Mouse (Mus musculus): ENCODE data around the gene Shq1. TPM values are rescaled to one million over a fixed set of nuclear protein-coding genes. Genes with fewer than 3 reads are reported as not detected.

The Shq1 gene
- total RNA-seq, 2 experiments from 2014 or later, result 4.5 to 6.1 TPM

DNA sequence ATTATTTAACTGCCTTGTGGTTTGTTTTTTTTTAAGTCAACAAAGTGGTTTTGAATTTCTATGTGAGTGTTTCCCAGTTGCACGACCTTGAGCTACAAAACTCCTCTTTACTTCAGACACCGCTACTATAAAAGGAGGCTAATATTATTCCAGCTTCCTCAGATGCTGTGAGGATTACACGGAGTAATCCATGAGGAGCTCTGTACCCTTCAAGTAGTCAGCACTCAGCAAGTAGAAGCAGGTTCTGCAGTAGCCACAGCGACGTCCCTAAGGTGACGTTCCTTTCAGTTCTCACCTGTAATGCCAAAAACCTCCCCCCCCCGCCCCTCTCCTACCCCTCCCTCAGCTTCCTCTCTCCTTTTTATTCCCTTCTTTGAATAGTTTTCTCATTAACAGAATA, 444 bp upstream of the Shq1 start:
- intact Hi-C loops (cut with DNase I), result loop anchor here (10.0 kb wide), 1 partner anchor 593 kb away; no protein-coding TSS in a partner anchor
- no peak for DNase-seq (ENCODE audit: low spot score in 2 of 2)

GRCm38 (mm10) chr6:100670370-100670841, 551 bp downstream of the Shq1 start:
- intact Hi-C loops (cut with DNase I), result loop anchor here (10.0 kb wide), 1 partner anchor 594 kb away; no protein-coding TSS in a partner anchor

GRCm38 (mm10) chr6:100668858-100669257, 2.1 kb downstream of the Shq1 start:
- intact Hi-C loops (cut with DNase I), result no loop called here

More at GRCm38 (mm10) chr6:100670370-100670841, 551 bp downstream of the Shq1 start:
- DNase-seq (ENCODE audit: low spot score in 2 of 2), result peak in 1 of 2 experiments; percentile 46

DNA sequence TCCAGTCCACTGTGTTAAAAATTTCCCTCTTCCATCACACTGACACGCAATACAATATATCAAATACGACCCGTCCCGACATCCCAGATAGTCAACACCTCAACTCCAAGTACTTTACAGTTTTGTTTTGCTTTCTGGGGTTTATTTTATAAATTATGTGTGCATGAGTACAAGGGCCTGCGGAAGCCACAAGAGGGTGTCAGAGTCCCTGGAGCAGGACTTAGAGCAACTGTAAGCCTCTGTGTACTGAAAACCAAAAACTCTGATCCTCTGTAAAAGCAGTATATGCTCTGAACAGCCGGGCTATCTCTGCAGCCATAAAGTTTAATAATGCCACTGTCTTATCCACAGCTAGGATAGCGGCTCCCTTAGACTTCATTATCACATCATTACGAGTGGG, 3.3 kb downstream of the Shq1 start:
- intact Hi-C loops (cut with DNase I), result no loop called here

More at GRCm38 (mm10) chr6:100668858-100669257, 2.1 kb downstream of the Shq1 start:
- DNase-seq (ENCODE audit: low spot score in 2 of 2), result no peak

DNA sequence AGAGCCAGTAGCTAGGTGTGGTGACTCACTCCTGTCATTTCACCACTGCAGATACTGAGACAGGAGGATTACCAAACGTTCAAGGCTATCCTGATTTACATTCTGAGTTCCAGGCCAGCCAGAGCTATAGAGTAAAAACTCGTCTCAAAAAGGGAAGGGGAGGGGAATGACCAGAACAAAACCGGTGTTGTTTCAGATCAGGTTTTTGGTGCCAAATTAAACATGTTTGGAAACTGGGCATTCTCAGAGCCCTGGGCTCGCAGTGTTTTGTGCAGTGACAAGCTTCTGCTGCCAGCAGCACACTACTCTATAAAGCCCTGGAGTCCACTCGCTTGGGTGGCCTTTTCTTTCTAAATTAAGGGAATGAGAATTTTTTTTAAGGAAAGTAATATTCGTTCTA, 8.7 kb downstream of the Shq1 start:
- intact Hi-C loops (cut with DNase I), result no loop called here
- DNase-seq (ENCODE audit: low spot score in 2 of 2), result no peak

More for the DNA sequence above, 3.3 kb downstream of the Shq1 start:
- no peak for DNase-seq (ENCODE audit: low spot score in 2 of 2)

DNA sequence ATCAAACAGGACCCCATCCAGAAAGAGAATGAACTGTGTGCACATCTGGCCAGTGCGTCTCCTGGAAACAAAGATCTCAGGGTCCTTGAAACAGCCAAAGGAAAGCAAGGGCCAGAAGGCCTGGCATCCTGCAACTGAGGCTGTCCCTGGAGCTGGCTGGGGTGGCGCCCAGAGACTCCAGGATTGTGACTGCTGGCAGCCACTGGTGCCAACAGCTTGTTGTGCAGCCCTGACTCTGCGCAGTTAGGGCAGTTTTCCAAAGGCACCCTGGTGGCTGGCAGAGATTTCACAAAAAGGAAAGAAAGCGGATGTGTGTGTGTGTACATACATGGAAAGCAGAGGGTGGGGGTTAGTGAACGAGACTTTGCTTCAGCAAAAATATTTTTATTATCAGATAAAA, 10.6 kb downstream of the Shq1 start:
- intact Hi-C loops (cut with DNase I), result no loop called here
- peak; percentile 32 to 39 for DNase-seq (ENCODE audit: low spot score in 2 of 2)

DNA sequence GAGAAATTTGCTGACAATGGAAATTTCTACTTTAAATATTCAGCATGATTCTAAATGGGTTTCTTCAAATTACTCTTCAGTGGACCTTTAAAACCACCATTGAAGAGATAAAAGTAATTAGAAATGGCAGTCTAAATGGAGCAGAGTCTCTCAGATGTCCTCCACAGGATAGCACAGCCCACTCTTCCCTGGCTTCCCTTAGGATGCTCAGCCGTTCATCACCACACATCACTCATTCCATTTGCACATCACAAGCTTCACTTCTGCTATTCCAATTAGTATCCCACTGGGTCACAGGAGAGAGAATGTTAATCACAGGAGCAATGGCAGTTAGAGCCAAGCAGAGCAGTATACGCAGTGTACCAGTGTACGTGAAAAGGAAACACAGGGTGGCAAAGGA, 18.4 kb downstream of the Shq1 start:
- DNase-seq (ENCODE audit: low spot score in 2 of 2), result no peak
- intact Hi-C loops (cut with DNase I), result no loop called here

GRCm38 (mm10) chr6:100647196-100647595, 23.8 kb downstream of the Shq1 start:
- intact Hi-C loops (cut with DNase I), result loop anchor here (5.0 to 10.0 kb wide), 3 partner anchors 362 to 995 kb away; partner anchors contain the start of gene Rybp
- no peak for DNase-seq (ENCODE audit: low spot score in 2 of 2)

GRCm38 (mm10) chr6:100645469-100646201, 25.3 kb downstream of the Shq1 start:
- DNase-seq (ENCODE audit: low spot score in 2 of 2), result peak; percentile 23 to 44
- intact Hi-C loops (cut with DNase I), result loop anchor here (5.0 to 10.0 kb wide), 3 partner anchors 361 to 993 kb away; partner anchors contain the start of gene Rybp

GRCm38 (mm10) chr6:100644631-100645030, 26.3 kb downstream of the Shq1 start:
- intact Hi-C loops (cut with DNase I), result loop anchor here (5.0 to 10.0 kb wide), 3 partner anchors 360 to 992 kb away; partner anchors contain the start of gene Rybp

DNA sequence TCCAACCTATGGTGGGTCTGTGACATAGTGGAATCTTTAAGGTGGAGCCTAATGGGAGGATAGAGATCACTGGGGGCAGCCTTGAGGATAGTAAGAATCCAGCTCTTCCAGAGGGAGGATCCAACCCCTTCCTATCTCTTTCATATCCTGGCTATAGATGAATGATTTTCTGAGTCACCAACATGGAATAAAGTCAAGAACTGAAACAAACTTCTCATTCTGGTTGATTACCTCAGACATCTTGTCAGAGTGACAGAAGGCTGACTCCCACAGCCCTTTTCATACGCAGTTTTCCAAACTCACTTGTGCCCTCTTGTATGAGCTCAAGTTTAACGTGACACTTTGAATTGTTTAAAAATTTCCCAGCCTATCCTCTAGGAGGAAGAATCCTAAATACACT, 28.2 kb downstream of the Shq1 start:
- DNase-seq (ENCODE audit: low spot score in 2 of 2), result no peak
- intact Hi-C loops (cut with DNase I), result loop anchor here (10.0 kb wide), 1 partner anchor 358 kb away; the partner anchor contains the start of gene Rybp

More at GRCm38 (mm10) chr6:100644631-100645030, 26.3 kb downstream of the Shq1 start:
- no peak for DNase-seq (ENCODE audit: low spot score in 2 of 2)

- intact Hi-C loops (cut with DNase I), result loop anchor here (10.0 kb wide), 1 partner anchor 356 kb away; the partner anchor contains the start of gene Rybp
- no peak for DNase-seq (ENCODE audit: low spot score in 2 of 2)
Observed at GRCm38 (mm10) chr6:100640591-100640990, 30.4 kb downstream of the Shq1 start.

- no peak for DNase-seq (ENCODE audit: low spot score in 2 of 2)
- intact Hi-C loops (cut with DNase I), result no loop called here
Observed at GRCm38 (mm10) chr6:100629086-100629485, 41.9 kb downstream of the Shq1 start.

DNA sequence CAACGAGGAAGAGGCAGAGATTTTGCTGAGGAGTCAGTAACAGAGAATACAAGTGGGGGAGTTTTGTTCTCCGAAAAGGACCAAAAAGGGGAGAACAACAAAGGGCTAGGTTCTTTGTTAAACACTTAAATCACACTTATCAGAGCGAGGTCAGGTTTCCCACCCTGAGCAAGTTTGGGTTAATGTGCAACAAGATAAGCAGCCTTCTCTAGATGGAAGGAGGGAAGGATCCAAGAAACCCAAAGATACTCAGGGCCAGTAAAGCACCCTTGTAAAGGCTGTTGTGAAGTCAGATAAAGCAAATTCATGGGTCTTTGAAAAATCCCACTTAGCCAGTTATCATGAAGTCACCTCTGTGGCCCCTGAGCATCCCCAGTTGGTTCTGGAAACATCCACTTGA, 42.7 kb downstream of the Shq1 start:
- intact Hi-C loops (cut with DNase I), result no loop called here
- no peak for DNase-seq (ENCODE audit: low spot score in 2 of 2)

DNA sequence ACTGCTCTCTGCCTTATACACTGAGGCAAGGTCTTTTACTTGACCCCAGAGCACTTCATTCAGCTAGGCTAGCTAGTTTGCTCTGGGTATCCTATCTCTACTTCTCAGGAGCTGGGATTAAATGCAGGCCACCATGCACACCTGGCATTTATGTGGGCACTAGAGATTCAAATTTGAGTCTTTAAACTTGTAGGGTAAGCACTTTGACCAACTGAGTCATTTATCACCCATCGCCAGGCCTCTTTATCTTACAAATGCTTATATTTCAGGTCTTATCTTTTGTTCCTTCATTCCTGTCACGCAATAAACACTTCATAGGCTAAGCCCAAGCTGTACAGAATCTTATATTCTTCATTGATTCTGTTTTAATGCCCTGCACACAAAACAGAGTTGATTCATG, 47.0 kb downstream of the Shq1 start:
- DNase-seq (ENCODE audit: low spot score in 2 of 2), result no peak

DNA sequence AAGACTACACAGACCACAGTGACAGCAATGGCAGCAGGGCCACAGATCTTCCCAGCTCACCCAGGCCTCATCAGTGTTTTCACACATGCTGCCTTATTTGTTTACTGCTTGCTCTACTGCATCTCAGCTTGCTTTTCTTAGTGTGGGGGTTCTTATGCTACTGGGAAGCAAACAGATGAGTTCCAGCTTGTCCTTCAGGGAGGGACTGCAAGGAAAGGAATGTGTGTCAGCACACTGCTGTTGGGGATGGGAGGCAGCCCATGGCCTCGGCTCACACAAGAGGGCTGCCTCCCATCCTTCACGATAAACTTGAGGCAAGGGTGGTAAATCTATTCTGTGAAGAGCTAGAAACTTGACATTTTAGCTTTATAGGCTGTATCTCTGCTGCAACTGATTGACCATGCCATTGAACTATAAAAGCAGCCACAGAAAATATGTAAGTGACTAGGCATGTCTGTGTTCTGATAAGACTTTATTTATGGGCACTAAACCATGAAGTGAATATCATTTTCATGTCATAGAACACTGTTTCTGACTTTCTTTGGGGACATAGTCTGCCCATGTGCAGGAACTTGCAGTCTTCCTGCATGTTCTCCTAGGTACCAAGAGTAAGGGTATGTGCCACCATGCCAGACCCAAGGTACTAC, 48.0 kb downstream of the Shq1 start:
- no peak for DNase-seq (ENCODE audit: low spot score in 2 of 2)
- intact Hi-C loops (cut with DNase I), result no loop called here

More for the DNA sequence above, 47.0 kb downstream of the Shq1 start:
- intact Hi-C loops (cut with DNase I), result no loop called here

DNA sequence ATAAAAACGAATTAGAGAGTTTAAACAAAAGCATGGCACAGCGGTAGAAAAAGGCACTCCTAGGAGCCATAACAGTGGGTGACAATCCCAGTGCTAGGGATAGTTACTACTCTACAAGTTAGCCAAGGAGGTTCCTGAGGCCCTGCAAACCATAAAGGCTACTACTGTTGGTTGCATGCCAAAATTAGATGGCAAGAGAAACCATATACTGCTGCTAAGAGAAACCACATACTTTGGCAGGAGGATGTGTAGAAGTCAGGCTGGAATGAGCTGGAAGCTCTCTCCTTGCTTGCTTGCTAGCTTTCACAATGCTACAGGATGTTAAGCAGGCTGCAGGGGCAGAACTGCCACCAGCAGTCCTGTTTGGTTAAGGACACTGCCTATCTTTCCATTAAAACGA, 50.5 kb downstream of the Shq1 start:
- intact Hi-C loops (cut with DNase I), result no loop called here
- DNase-seq (ENCODE audit: low spot score in 2 of 2), result no peak

DNA sequence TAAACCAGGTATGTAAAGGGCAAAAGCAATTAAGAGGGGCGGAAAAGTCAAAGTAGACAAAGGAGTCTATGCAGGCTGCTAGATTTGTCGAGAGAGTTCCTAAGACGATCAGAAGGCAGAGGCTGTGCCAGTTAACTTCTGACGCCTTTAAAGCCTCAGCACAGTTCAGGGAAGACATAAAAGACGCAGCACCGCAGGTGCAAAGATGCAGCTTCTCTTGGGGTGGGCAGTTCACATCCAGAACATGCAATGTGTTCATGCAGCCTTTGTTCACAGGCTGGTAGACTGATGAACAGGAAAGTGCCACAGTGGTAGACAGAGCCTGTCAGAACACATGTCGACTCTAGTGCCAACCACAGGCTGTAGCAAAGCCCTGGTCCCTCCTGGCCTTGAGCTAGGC, 51.6 kb downstream of the Shq1 start:
- intact Hi-C loops (cut with DNase I), result no loop called here
- no peak for DNase-seq (ENCODE audit: low spot score in 2 of 2)

DNA sequence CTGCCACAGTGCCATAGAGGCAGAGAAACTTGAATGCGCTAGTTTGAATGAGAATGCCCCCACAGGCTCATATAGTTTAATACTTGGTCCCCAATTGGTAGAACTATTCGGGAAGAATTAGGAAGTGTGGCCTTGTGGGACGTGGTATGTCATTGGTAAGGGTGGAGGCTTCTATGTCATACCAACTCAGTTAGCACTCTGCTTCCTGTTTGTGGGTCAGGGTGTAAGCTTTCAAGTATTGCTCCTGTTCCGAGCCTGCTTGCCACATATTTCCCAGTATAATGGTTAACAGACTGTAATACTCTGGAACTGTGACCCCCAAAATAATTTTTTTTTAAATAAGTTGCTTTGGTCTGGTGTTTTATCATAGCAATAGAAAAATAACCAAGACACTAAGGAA, 54.8 kb downstream of the Shq1 start:
- no peak for DNase-seq (ENCODE audit: low spot score in 2 of 2)
- intact Hi-C loops (cut with DNase I), result no loop called here

- intact Hi-C loops (cut with DNase I), result no loop called here
- DNase-seq (ENCODE audit: low spot score in 2 of 2), result no peak
Observed at GRCm38 (mm10) chr6:100613593-100614267, 57.2 kb downstream of the Shq1 start.

Data from left cerebral cortex, postnatal 36 days (tissue).